Mouse (Mus musculus): ENCODE measurements around the gene Pgbd5.

- no peak for TF ChIP-seq POLR2A (IDR thresholded peaks at IDR 0.05; ENCODE audit: borderline replicate concordance, control insufficient read depth, low read depth, low read length)
- no peak for TF ChIP-seq CTCF (IDR thresholded peaks at IDR 0.05; ENCODE audit: control insufficient read depth, insufficient read depth, low read length)
These were observed 64.3 kb downstream of the Pgbd5 start for GRCm38 (mm10) chr8:124375168-124375567.
